Mouse (Mus musculus): Measurements from ENCODE around the gene Nudt9.

- TF ChIP-seq CTCF (IDR thresholded peaks at IDR 0.05) (no peak), EP300 (IDR thresholded peaks at IDR 0.05) (no peak)
Measured at GRCm38 (mm10) chr5:104035824-104036223, 10.3 kb upstream of the Nudt9 start.
